Mouse (Mus musculus) kidney, adult 2 months (tissue): ENCODE data around the gene Abcg2. TPM values are rescaled to one million over a fixed set of nuclear protein-coding genes. Genes with fewer than 3 reads are reported as not detected.
A peak's percentile ranks its signal among the peaks of the same experiment; 100 is the strongest.

Source experiments
- DNase-seq: peaks from one replicate; pipeline ENCODE4 v3.0.0; 2021
- H3K27ac ChIP-seq: fragments of 200-500 bp; 2 replicates; pipeline ENCODE4 v1.5.1; 2012; ENCODE audit warnings: low read depth, low read length, control low read depth, inconsistent platforms; ENCODE audit not compliant: insufficient read depth
- H3K27me3 ChIP-seq: fragments of 200-500 bp; replicated peaks from 2 replicates; pipeline ENCODE4 v1.6.1; 2012; ENCODE audit warnings: mild to moderate bottlenecking, moderate library complexity, low read length, inconsistent platforms; ENCODE audit not compliant: control insufficient read depth, insufficient read depth
- H3K36me3 ChIP-seq: fragments of 200-500 bp; 2 replicates; pipeline ENCODE4 v1.6.1; 2012; ENCODE audit warnings: mild to moderate bottlenecking, moderate library complexity, low read length, inconsistent platforms; ENCODE audit not compliant: control insufficient read depth, insufficient read depth
- H3K4me1 ChIP-seq: fragments of 200-500 bp; 2 replicates; pipeline ENCODE4 v1.6.1; 2011; ENCODE audit warnings: low read length; ENCODE audit not compliant: control insufficient read depth, insufficient read depth
- H3K4me3 ChIP-seq: fragments of 200-500 bp; 2 replicates; pipeline ENCODE4 v1.5.1; 2011; ENCODE audit warnings: mild to moderate bottlenecking, low read depth, low read length, control low read depth; ENCODE audit not compliant: insufficient read depth
- CTCF ChIP-seq: fragments of 200-500 bp; conservative IDR thresholded peaks from 2 replicates; pipeline ENCODE4 v1.5.1; 2011; ENCODE audit warnings: low read depth, mild to moderate bottlenecking, control low read depth, low read length, moderate library complexity, mixed read lengths; ENCODE audit not compliant: insufficient read depth, insufficient read length
- POLR2A ChIP-seq: fragments of 200-500 bp; IDR thresholded peaks from one replicate; pipeline ENCODE4 v1.6.1; 2011; ENCODE audit warnings: low read depth, low read length, control low read depth
- WGBS: fragments of 180-500 bp; shearing (Covaris S2); methylation state at CpG from one replicate; pipeline ENCODE4 v1.1.7; 2018; 5-methylcytosine and 5-hydroxymethylcytosine counted together
- polyA plus RNA-seq: library from polyadenylated mRNA; depleted of rRNA; stranded (reverse); fragments of >200 nt; gene quantifications from 2 replicates; pipeline ENCODE4 v1.2.3, GENCODE M21; 2012

Abcg2 gene
- polyA plus RNA-seq, 1 experiment: 181 TPM

- no peak overlapping the region for H3K27ac ChIP-seq
- peaks cover 3% of the 10 kb centered on the region; the same call in 1 of the 2 replicates for H3K36me3 ChIP-seq
- peaks cover 3% of the 10 kb centered on the region; the same call in 1 of the 2 replicates for H3K4me1 ChIP-seq
- no peak for TF ChIP-seq POLR2A
- TF ChIP-seq CTCF: no peak
- H3K4me3 ChIP-seq: no peak overlapping the region
- DNase-seq: no peak
- 60% methylated on average over 3 of the region's 3 CpGs for WGBS
- H3K27me3 ChIP-seq: no peaks in the 10 kb centered on the region
Observed at GRCm38 (mm10) chr6:58660951-58661575, 76.7 kb downstream of the Abcg2 start.

DNA sequence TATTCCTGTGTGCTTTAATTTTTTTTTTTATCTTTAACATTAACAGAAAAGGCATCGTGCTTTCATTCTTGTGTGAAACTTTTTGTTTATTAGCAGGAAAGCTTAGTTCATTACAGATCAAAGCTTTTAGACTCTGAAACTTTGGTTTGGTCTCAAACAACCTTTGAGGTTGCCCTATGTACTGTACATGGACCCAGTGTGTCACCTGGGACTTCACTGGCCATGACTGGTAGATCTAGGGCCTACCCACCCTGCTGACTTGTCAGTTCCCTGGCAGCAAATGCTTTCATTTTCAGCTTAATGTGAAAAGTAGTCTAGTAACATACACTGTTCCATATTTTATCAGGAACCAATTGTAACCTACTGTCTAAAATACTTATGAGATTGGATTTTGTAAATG is 93.5 kb downstream of the Abcg2 start:
- no peak for DNase-seq
- WGBS: 64% methylated on average over 1 of the region's 1 CpGs
- no peak overlapping the region for H3K4me3 ChIP-seq
- H3K27ac ChIP-seq: no peak overlapping the region
- no peaks in the 10 kb centered on the region for H3K4me1 ChIP-seq
- H3K36me3 ChIP-seq: peaks cover 7% of the 10 kb centered on the region
- H3K27me3 ChIP-seq: no peaks in the 10 kb centered on the region
- TF ChIP-seq CTCF: no peak
- TF ChIP-seq POLR2A: no peak

DNA sequence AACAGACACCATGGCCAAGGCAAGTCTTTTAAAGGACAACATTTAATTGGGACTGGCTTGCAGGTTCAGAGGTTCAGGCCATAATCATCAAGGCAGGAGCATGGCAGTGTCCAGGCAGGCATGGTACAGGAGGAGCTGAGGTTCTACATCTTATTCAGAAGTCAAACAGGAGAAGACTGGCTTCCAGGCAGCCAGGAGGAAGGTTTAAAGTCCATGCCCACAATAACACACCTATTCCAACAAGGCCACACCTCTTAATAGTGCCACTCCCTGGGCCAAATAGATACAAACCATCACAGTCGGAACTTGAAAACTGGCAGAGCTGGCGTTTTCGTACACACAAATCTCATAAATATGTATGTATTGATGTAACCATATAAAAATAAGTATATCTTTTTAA is 94.2 kb downstream of the Abcg2 start:
- 83% methylated on average over 3 of the region's 3 CpGs for WGBS
- peak; percentile 12 for DNase-seq
- H3K27ac ChIP-seq: no peak overlapping the region

DNA sequence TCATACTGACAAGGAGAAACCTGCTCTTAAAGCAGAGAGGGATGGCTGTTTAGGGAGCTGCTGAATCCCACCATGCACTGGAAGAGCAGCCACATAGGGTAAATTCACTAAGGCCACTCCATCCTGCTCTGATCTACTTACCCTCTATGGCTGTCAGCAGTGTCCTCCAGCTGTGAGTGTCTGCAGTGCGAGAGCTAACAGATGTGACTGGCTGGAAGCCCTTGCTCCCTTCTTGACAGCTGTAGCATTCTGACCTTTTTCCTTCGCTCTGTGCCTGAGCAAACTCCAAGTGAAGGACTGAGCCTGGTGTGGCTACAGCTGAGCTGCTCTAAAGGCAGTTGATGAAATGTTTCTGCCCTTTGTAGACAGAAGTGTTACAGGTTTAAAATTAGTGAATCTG is 107.3 kb downstream of the Abcg2 start:
- H3K27ac ChIP-seq: no peak overlapping the region
- no peaks in the 10 kb centered on the region for H3K27me3 ChIP-seq
- H3K4me1 ChIP-seq: no peaks in the 10 kb centered on the region
- 66% methylated on average over 2 of the region's 2 CpGs for WGBS
- no peak overlapping the region for H3K4me3 ChIP-seq
- TF ChIP-seq CTCF (no peak), POLR2A (no peak)
- no peak for DNase-seq
- H3K36me3 ChIP-seq: no peaks in the 10 kb centered on the region; the same call in none of the 2 replicates

More for the DNA sequence above, 94.2 kb downstream of the Abcg2 start:
- H3K27me3 ChIP-seq: no peaks in the 10 kb centered on the region
- H3K4me3 ChIP-seq: no peak overlapping the region
- H3K36me3 ChIP-seq: peaks cover 7% of the 10 kb centered on the region
- TF ChIP-seq POLR2A: no peak
- H3K4me1 ChIP-seq: no peaks in the 10 kb centered on the region

GRCm38 (mm10) chr6:58694257-58694656 is 109.9 kb downstream of the Abcg2 start:
- 76% methylated on average over 2 of the region's 2 CpGs for WGBS
- no peak overlapping the region for H3K27ac ChIP-seq
- no peak for TF ChIP-seq CTCF
- TF ChIP-seq POLR2A: no peak

DNA sequence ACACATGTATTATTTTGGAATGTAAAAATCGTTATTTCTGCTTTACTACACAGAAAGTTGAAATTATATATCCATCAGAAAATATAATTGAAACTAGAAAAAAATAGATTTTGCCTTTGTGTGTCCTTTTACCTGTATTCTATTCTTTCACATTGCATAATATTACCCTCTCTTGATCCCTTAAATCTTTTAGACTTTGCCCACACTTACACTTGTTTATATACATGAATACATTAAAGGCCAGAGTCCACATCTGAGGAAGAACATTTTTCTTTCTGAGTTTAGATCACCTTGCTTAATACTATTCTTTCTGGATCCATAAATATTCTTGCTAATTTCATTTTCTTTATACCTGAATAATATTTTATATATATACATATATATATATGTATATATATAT is 110.4 kb downstream of the Abcg2 start:
- H3K36me3 ChIP-seq: no peaks in the 10 kb centered on the region
- TF ChIP-seq CTCF (no peak), POLR2A (no peak)
- no peaks in the 10 kb centered on the region for H3K4me1 ChIP-seq
- no peak overlapping the region for H3K27ac ChIP-seq
- DNase-seq: no peak
- no peak overlapping the region for H3K4me3 ChIP-seq
- WGBS: 88% methylated on average over 1 of the region's 1 CpGs
- H3K27me3 ChIP-seq: no peaks in the 10 kb centered on the region

More at GRCm38 (mm10) chr6:58694257-58694656, 109.9 kb downstream of the Abcg2 start:
- Histone ChIP-seq H3K4me1 (no peaks in the 10 kb centered on the region), H3K27me3 (no peaks in the 10 kb centered on the region), H3K36me3 (no peaks in the 10 kb centered on the region), H3K4me3 (no peak overlapping the region)
- DNase-seq: no peak

- 71% methylated on average over 1 of the region's 1 CpGs for WGBS
- Histone ChIP-seq H3K27me3 (no peaks in the 10 kb centered on the region), H3K4me3 (no peak overlapping the region), H3K4me1 (no peaks in the 10 kb centered on the region), H3K36me3 (no peaks in the 10 kb centered on the region), H3K27ac (no peak overlapping the region)
- DNase-seq: no peak
- TF ChIP-seq POLR2A: no peak
- no peak for TF ChIP-seq CTCF
Observed at GRCm38 (mm10) chr6:58710369-58710768, 126.0 kb downstream of the Abcg2 start.

- DNase-seq: no peak
- H3K4me3 ChIP-seq: no peak overlapping the region
- H3K36me3 ChIP-seq: no peaks in the 10 kb centered on the region
- H3K4me1 ChIP-seq: no peaks in the 10 kb centered on the region
- H3K27ac ChIP-seq: no peak overlapping the region
- no peak for TF ChIP-seq CTCF
- TF ChIP-seq POLR2A: no peak
- no peaks in the 10 kb centered on the region for H3K27me3 ChIP-seq
- 62% methylated on average over 2 of the region's 2 CpGs for WGBS
Observed at GRCm38 (mm10) chr6:58711909-58712308, 127.6 kb downstream of the Abcg2 start.
